Mouse (Mus musculus): ENCODE results near the gene Micall2.
A peak's percentile ranks its signal among the peaks of the same experiment; 100 is the strongest.

The Micall2 gene

DNA sequence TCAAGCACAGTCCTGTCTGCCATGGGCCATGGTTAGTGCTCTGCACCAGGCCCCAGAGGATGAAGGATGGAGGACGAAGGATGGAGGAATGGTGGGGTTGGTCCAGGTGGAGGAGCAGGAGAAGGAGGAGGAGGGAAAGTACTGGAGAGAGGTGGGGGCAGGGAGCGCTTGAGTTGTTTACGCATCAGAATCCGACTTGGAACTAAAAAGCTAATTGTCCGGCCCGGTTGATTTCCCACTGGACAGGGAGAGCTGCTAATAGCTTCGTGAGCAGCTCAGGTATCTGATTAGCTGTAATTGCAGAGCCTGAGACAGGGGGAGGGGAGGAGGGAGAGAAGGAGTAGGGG lies 53.5 kb downstream of the Micall2 start:
- DNase-seq (ENCODE audit: low read depth, low spot score): no peak

DNA sequence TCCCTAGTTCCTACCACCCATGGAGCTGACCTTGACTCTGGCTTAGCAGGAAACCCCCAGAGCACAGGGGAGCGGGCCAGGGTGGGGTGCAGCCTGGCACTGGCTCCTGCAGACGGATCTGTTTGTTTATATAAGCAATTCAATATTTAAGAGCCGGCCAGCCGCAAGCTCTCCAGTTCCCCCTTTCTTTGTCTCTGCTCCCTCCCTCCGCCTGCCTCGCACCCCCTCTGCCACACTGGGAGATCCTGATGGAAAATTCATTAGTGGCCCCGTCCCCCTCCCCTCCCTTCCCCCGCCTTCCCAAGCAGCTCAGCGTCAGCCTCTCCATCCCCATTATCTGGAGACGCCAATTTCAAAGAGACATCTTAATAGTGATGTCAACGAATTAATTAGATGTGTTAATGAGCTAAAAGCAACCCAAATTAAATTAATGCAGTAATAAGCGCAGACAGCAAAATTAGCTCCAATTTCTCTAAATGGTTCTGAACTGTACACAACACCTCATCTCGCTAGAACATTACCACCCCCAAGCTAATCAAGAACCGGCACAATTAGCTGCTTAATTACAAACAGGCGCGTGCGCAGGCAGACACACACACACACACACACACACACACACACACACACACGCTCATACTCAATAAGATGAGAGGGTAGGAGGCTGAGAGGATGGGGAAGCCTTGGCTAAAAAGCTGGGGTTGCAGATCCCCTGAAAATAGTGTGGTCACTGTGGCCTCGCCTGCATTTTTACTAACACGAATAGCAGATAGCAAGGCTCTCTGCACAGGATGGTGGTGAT lies 54.1 kb downstream of the Micall2 start:
- DNase-seq (ENCODE audit: low read depth, low spot score): no peak

DNA sequence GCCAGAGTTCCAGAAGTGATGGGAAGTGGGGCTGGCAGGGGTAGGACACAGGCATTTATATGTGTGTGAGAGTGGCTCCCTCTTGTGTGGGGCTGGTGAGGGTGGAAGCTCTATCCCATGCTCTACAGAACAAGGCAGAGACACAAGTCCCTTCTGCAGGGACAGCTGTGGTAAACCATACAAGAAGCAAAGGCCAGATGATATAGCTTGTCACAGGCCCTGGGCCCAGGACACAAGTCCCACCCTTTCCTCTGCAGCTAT lies 60.5 kb downstream of the Micall2 start:
- no peak for DNase-seq (ENCODE audit: low read depth, low spot score)

DNA sequence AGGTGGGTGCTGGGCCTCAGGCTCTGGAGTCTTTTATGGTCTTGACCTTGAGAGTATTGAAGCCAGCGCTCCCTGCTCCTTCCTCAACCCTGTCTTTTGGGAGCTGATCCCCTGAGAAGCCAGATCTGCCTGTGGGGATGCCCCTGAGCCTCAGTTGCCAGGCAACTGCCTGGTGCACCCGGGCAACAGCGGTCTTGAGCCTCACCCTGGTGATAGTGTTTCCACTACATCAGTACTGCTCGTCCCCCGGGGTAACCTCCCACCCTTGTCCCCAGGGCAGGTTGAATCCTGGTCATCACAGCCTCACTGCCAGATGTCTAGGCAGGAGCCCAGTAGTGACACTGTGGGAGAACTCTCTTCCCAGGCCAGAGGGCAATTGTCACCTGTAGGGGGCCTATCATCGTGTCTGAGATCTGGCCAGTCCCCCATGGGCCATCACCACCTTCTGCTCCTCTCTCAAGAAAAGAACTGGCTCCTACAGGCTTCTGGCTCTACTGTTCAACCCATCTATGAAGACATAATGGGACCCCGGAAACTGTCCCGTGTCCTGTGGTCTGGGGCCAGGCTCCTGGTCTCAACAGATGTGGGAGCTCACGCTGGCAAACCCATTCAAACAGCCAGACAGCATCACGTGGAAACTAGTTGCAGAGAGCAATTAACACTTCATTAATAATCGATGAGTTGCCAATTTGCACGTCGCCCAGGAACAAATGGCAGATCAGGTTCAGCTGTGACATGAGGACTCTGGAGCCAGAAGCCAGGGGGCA lies 61.0 kb downstream of the Micall2 start:
- no peak for DNase-seq (ENCODE audit: low read depth, low spot score)

DNA sequence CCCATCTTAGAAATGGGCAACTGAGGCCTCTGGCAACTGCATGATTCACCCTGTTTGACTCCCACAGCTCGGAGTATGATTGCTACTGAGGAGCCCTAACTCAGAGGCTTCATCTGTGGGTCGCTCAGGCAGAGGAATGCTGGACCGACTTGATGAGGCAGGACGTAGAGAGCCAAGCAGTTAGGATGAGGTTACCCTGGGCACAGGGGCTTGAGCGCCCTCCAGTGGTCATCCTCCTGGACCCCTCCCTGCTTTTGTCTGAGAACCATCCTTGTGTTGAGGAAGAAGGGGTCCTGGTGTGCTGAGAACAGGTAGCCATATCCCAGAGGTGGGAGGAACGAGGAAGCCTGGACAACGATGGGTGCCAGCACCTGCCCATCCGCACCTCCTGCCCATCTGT lies 66.8 kb downstream of the Micall2 start:
- DNase-seq (ENCODE audit: low read depth, low spot score): peak; percentile 38

DNA sequence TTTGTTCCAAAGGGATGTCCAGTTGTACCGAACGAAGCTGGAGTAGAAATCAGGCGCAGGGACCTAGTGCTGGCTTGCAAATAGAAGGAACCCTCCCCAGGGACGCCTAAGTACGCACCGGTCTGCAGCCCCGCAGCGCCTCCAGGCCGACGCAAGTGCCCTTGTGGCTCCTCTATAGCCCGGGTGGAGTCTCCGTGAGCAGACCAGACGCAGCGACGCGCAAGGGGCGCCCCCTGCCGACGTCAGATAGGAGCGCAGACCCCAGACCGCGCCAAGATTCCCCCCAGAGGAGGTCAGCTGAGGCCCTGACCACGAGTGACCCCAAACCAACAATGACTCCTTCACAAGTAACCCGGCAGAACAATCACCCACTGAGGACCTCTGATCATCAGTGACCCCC lies 67.6 kb downstream of the Micall2 start:
- peak; percentile 73 for DNase-seq (ENCODE audit: low read depth, low spot score)

DNA sequence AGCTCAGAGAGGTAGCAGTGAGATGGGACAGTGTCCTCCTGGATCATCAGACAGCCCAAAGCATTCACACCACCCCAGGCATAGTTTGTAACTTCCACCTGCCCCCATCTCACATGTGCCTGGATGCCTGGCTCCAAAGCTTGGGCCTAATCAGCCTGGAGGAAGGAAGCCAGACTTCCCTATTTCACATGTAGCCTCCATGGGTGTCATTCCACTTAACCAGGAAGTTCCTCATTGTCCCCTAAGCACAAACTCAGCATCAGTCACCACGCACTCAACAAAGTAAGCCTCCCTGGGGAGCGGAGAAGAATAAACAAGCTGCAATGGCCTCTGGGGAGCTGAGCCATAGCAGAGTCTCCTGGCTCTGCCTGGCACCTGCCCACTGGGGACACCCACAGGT lies 69.6 kb downstream of the Micall2 start:
- no peak for DNase-seq (ENCODE audit: low read depth, low spot score)

DNA sequence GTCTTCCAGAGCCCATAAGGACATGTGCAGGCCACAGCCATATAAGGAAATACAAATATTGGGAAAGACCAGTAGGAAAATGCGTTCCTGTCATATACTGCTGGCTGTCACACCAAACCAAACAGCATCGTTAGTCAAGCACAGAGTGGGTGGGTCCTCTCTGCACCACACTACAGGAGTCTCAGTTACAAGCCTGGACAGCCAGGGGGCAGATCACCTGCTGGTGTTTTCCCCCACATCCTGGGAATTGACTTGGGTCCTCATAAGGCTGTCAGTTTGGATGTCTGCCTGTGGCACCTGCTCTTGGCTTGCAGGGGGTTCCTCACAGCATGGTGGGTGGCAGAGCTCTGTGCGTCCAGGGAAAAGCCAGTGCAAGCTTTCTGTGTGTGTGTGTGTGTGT lies 70.8 kb downstream of the Micall2 start:
- DNase-seq (ENCODE audit: low read depth, low spot score): no peak

DNA sequence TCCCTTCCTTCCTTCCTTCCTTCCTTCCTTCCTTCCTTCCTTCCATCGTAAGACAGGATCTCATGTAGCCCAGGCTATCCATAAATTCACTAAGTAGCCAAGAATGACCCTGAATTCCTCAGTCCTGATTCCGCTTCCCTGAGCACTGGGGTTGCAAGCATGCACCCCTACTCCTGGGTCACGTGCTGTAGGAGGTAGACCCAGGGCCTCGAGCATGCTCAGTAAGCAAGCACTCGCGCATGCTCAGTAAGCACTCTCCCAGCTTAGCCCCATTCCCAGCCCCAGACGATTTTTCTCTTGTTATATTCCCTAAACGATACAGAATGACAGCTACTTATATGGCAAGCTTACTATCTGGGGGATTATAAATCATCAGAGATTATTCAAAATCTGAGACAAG lies 74.4 kb downstream of the Micall2 start:
- no peak for DNase-seq (ENCODE audit: low read depth, low spot score)

DNA sequence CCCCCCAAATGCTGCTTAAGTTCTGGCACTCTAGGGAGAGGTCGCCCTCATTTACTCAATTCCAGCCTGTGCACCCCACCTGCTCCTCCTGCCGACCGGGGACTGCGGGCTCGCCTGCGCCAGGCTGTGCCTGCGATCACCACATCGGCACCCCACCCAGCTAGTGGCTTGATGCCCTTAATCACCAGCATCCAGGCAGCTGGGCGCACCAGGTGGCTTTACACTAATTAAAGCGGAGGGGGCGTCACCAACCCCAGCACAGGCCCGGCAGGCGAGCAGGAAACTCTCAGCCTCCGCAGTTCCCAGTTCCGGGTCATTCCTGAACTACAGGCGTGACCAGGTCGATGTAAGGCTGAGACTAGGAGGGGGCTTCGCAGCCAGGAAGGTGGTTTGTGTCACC lies 76.8 kb downstream of the Micall2 start:
- DNase-seq (ENCODE audit: low read depth, low spot score): no peak

DNA sequence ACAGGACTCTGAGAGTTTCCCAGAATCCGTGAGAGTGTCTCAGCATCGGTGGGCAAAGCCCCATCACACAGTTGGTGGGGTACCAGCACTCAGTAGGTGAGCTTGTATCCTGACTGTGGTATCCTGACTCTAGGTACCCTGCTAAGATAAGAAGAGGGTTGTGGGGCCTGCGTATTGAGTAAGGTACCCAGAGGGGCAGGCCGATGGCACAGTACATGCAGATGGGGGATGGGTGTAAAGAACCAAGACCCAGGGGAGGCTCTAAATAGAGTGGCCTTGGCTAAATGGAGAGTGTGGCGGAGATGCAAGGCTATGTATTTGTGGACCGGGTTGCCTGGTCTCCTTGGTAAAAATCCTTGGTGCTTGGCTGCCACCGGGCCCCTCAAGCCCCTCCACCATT lies 77.3 kb downstream of the Micall2 start:
- DNase-seq (ENCODE audit: low read depth, low spot score): no peak

DNA sequence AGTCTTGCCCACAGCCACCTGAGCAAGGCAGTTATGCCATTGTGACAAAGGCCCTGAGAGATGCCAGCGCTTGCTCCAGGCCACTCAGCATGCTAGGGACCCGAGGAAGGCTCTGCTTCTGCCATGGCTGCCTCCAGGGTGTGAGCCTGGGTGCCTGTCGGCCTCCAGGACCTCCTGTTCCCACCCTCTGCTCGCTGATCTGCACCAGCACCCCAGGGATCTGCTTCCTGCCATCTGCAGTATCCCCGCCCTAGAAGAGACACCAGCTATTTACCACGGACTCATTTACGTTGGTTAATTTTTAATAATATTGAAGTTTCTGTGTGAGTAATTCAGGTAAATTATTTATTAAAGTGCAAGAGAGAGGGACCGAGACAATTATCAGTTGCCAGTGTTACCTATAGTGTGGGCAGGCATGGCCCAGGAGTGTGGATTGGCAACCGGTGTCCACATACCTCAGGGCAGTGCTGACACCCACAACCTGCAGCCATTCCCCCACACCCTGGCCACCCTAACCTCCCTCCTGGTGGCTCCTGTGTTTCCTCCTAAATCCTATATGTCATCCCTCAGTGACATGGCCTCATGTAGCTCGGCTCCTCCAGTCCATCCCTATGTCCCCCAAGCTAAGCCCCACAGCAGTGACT lies 78.1 kb downstream of the Micall2 start:
- no peak for DNase-seq (ENCODE audit: low read depth, low spot score)

Measured in ES-CJ7 (cell line).